Mouse (Mus musculus) activated CD4-positive, CD25-positive, alpha-beta regulatory T cell (primary cell): ENCODE data around the gene Gm6268. TPM values are rescaled to one million over a fixed set of nuclear protein-coding genes. Genes with fewer than 3 reads are reported as not detected.

ENCODE experiments used
- polyA plus RNA-seq, 2 experiments: library from polyadenylated mRNA; unstranded; fragments of 100-300 nt; shearing (Covaris generic); gene quantifications; one replicate each; pipeline ENCODE4 v1.2.1; 2017

The Gm6268 gene
- not detected for polyA plus RNA-seq

GRCm38 (mm10) chrX:36400980-36401379 is at the start of gene Gm6268:
Gene Gm6268, plus strand, starts transcription at chrX:36401280.

Other genes starting within 250 kb of the Gm6268 start
- gene Zcchc12, start 205.4 kb upstream of the Gm6268 start, polyA plus RNA-seq = under 1 TPM in 1 of 2 experiments, not detected in 1; 0.77 TPM
- under 1 TPM in 1 of 2 experiments, not detected in 1; 0.21 TPM for gene Lonrf3, start 72.9 kb upstream of the Gm6268 start, polyA plus RNA-seq
- gene Gm14569, start 90.5 kb downstream of the Gm6268 start, polyA plus RNA-seq = not detected
- 10 to 100 TPM; 71.8 to 76.4 TPM for gene Pgrmc1, start 196.9 kb downstream of the Gm6268 start, polyA plus RNA-seq
- 1 to 10 TPM in 1 of 2 experiments, under 1 TPM in 1; 0.67 to 1.9 TPM for gene Akap17b, start 244.1 kb downstream of the Gm6268 start, polyA plus RNA-seq